Mouse (Mus musculus): ENCODE data around the gene Zcchc9. TPM values are rescaled to one million over a fixed set of nuclear protein-coding genes. Genes with fewer than 3 reads are reported as not detected.
A peak's percentile ranks its signal among the peaks of the same experiment; 100 is the strongest.

Gene Zcchc9
- polyA plus RNA-seq, 1 experiment from 2014 or later, result 35.6 TPM

DNA sequence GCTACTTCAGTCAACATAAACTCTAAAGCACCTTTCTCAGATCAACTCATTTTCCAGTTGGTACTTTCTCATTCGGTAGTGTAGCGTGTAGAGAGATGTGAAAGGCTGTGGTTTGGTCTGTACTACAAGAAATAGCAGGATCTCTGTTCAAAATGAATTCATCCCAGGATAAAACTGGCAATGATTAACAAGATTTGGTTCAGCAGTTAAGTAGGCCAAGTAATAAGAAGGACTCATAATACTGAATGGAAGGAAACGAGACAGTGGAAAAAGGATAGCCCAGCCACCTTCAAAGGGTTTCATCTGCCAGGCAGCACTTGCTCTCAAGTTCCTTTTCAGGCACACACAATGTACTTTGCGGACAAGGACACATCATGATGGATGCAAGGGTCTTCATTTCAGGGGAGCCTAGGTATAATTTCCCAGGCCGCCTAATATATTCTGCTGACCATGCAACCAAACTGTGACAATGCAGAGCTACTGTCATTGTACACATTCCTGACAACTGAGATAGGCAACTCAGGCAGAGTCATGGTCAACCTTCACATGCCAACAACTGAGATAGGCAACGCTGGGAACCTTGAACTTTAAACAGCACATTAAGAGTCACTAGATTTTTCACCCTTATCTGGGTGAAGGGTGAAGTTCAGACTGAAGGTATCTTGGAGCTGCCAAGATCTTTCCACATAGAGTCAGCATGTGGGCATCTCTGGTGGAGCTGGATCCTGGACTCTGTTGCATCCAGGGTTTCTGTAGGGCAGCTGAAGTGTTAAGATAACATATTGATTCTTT is 45.7 kb downstream of the Zcchc9 start:
- no peak for DNase-seq (ENCODE audit: low spot score)

DNA sequence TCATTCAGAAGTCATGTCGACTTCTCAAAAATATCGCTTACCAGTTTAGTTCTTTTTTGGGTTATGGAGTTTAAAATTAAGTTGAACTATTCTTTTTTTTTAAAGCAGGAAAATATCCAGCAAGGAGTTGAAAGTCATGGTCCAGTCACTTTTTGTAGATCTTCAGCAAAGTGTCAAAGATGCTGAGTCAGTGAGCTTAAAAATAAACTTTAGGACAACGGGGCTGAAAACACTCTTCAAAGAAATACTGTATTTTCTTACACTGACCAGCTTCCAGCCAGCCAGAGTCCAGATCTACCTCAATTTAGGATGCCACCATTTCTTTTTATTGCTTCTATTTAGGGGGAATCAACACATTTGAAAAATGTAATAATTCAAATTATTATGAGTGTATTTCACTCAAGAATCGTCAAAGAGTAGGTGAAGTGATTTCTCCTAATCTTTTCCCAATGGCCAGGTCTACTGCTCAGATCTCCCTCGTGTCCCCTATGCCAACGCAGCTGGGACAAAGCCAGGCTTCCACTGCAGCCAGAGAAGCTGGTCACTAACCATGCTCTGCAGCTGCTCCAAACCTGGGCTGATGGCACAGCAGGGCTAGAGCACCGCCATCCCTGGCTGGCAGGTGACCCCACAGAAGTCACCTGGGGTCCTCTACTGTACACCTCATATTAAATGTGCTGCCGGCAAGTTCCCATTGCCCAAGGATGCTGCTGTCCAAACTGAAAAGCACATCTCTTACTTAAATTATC is 47.0 kb downstream of the Zcchc9 start:
- DNase-seq (ENCODE audit: low spot score), result no peak

GRCm38 (mm10) chr13:91759791-91760190 is 47.7 kb downstream of the Zcchc9 start:
- DNase-seq (ENCODE audit: low spot score), result no peak

DNA sequence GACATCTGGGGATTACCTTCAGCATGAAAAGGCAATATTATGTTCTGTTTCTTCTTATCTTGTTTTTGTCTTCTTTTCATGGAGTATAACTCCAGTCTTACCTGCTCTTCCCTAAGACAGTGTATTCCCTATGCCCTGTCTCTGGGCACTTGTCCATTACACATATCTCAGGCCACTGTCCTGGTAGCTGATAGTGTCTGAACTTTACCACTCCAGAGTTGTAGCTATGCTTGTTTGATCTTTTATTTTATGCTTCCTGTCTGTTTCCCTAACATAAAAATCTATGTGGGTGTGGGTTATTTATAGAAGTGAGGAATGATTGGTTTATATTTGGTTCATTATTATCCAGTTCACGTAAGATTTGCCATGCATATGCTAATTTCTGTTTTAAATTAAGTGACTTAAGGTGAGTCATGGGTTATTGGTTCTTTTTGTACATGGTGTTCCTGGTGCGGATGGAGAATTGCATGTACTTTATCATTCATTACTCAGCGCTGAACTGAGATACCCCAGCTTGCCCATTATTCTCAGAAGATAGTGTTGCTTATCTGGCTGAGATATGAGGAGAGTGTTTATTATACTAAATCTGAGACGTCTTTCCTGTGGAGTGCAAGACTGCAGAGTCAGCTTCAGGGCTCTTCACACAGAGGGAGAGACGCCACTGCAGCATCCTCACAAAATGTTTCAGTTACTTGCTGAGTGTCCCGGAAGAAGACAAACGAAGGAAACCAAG is 49.0 kb downstream of the Zcchc9 start:
- DNase-seq (ENCODE audit: low spot score), result no peak

DNA sequence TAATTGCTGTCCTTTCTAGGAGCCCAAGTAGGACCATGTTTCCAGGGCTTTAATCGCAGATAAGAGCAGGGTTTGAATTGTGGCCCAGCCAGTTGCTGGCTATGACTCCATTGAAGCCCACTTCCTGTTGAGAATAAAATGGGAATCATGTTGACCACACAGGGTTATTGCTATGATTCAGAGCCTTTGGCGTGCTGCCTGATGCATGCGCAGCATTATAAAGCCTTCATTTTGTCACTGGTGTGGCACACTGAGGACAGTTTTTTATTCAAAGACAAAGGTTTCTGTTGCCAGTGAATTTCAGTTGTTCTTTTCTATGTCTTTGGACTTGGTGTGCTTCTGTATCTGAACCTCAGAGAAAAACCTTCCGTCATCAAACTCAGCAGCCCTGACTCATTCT is 51.3 kb downstream of the Zcchc9 start:
- DNase-seq (ENCODE audit: low spot score), result no peak

- DNase-seq (ENCODE audit: low spot score), result no peak
Measured at GRCm38 (mm10) chr13:91754762-91755161, 52.7 kb downstream of the Zcchc9 start.

DNA sequence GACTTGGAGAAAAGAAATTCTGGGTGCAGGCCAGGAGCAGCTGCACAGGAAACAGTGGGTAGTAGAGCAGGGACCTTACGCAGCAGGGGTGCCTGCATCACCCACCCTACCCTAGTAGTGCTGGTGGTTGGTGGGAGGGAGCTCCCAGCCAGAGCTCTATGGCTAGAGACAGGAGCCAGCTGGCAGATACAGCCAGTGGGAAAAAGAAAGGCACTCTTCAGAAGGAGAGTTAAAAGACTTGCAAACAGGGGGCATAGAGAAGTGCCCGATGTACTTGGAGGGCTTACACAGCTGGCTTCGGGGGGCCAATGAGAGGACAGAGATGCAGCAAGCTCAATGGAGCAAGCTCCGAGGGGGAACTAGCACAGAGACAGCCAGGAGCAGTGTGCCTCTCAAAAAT is 53.8 kb downstream of the Zcchc9 start:
- DNase-seq (ENCODE audit: low spot score), result peak; percentile 57

DNA sequence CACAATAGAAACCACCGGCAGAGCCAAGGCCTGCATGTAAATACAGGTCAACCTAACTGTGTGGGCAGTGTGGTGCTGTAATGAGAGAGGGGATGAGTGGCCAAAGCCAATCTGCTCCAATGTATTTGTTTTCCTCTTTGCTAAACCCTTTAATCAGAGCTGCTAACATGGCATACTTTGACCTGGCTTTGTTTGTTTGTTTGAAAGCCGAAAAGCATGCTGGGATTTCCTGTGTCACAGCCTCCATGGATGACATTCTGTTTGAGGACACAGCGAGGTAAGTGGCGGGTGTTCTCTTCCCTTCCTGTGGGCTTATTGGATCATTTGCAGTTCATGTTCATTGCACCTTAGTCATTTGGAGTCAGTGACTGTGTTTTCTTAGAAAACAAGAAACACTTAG is 57.5 kb downstream of the Zcchc9 start:
- DNase-seq (ENCODE audit: low spot score), result no peak

- no peak for DNase-seq (ENCODE audit: low spot score)
Measured at GRCm38 (mm10) chr13:91748401-91748800, 59.1 kb downstream of the Zcchc9 start.

Small RNA genes lying within 50 kb of the gene (microRNA-seq; reads per million reads assigned to microRNA genes)
- not detected for gene Gm27656 (ENCODE audit: borderline number of aligned reads)

Other genes with a start within 250 kb of the Zcchc9 start
- 0.05 and 0.08 TPM in 2 replicates for gene Acot12, start 66.2 kb downstream of the Zcchc9 start, polyA plus RNA-seq (2015; fragmentation: Nextera tagmentation; extraction: Ambion mirVana)
- not detected in 2 replicates for gene Ckmt2, start 69.2 kb upstream of the Zcchc9 start, polyA plus RNA-seq (2015; fragmentation: Nextera tagmentation; extraction: Ambion mirVana)